Mouse (Mus musculus): ENCODE measurements around the gene Rasgef1c. TPM values are rescaled to one million over a fixed set of nuclear protein-coding genes. Genes with fewer than 3 reads are reported as not detected.

The Rasgef1c gene
- polyA plus RNA-seq (2017; shearing (Covaris generic)), result under 1 TPM in 1 of 2 experiments, not detected in 1; 0.70 TPM

GRCm38 (mm10) chr11:49901659-49902458 is at the start of gene Rasgef1c:
Gene Rasgef1c (plus strand): TSS chr11:49901835.

DNA sequence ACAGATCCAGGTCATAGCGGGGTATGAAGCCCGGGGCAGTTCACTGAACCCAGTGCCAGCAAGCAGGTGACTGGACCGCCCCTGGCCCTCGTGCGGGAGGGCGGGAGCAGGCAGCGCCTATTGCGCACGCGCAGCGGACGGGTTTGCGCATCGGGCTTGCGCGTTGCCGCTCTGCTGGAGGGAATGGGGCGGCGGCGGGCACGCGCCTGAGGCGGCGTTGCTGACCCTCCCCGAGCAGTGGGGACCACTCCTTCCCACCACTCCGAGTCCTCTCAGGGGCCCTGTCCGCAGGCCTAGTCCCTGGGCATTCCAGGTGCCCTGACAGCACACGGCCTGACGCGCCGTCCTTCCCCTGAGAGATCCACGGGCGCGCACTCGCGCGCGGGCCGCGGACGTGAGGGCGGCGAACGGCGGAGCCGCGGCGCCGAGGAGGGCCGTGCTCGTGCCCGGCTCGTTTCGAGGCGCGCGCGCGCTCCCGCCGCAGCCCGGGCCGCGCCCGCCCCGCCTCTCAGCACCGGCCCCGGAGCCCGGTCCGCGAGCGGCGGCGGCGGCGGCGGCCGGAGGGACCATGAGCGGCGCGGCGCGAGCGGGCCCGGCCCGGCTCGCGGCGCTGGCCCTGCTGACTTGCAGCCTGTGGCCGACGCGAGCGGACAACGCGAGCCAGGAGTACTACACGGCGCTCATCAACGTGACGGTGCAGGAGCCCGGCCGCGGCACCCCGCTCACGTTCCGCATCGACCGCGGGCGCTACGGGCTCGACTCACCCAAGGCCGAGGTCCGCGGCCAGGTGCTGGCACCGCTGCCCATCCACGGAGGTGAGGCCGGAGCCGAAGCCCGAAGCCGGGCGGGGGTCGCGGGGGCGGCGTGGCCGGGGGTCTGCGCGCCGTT is 123.4 kb downstream of the Rasgef1c start, which contains the start of gene Rnf130:
TSS of gene Rnf130 (plus strand) at position 514 of the 888 bp plus-strand sequence.

Other genes with a start within 250 kb of the Rasgef1c start
- not detected for gene Scgb3a1, start 238.2 kb upstream of the Rasgef1c start, polyA plus RNA-seq (2017; shearing (Covaris generic))
- gene Cnot6, start 189.1 kb upstream of the Rasgef1c start, polyA plus RNA-seq (2017; shearing (Covaris generic)), result 10 to 100 TPM; 63.4 to 75.4 TPM
- 1 to 10 TPM in 1 of 2 experiments, under 1 TPM in 1; 0.84 to 1.2 TPM for gene Gfpt2, start 107.7 kb upstream of the Rasgef1c start, polyA plus RNA-seq (2017; shearing (Covaris generic))
- 10 to 100 TPM; 60.3 to 84.1 TPM for gene Mapk9, start 55.1 kb upstream of the Rasgef1c start, polyA plus RNA-seq (2017; shearing (Covaris generic))
- 10 to 100 TPM; 27.9 to 62.1 TPM for gene Rnf130, start 123.5 kb downstream of the Rasgef1c start, polyA plus RNA-seq (2017; shearing (Covaris generic))
- 10 to 100 TPM; 64.3 to 82.5 TPM for gene Tbc1d9b, start 229.6 kb downstream of the Rasgef1c start, polyA plus RNA-seq (2017; shearing (Covaris generic))

Data from inflammation-experienced regulatory T-cells (primary cell).